Mouse (Mus musculus): ENCODE results near the gene Txlna.

Txlna gene

GRCm38 (mm10) chr4:129624281-129625028 is 16.4 kb downstream of the Txlna start:
- DNase-seq = peak; percentile 94

GRCm38 (mm10) chr4:129623681-129624091 is 17.2 kb downstream of the Txlna start, which contains the start of gene Ccdc28b:
Gene Ccdc28b (minus strand): TSS chr4:129623947.
- peak; percentile 71 for DNase-seq

- DNase-seq = no peak
Observed at GRCm38 (mm10) chr4:129622803-129623535, 17.9 kb downstream of the Txlna start.

GRCm38 (mm10) chr4:129622120-129622802 is 18.6 kb downstream of the Txlna start:
- DNase-seq = no peak

GRCm38 (mm10) chr4:129621283-129621841 is 19.5 kb downstream of the Txlna start:
- no peak for DNase-seq

- no peak for DNase-seq
Observed at GRCm38 (mm10) chr4:129620419-129621282, 20.2 kb downstream of the Txlna start.

- DNase-seq = peak; percentile 98
Observed at GRCm38 (mm10) chr4:129618786-129619691, 21.8 kb downstream of the Txlna start, which contains the start of gene Iqcc. Gene Iqcc (minus strand): TSS chr4:129619099.

GRCm38 (mm10) chr4:129618031-129618430 is 22.8 kb downstream of the Txlna start:
- DNase-seq = no peak

- DNase-seq = no peak
Observed at GRCm38 (mm10) chr4:129617121-129617641, 23.7 kb downstream of the Txlna start.

- DNase-seq = no peak
Observed at GRCm38 (mm10) chr4:129616631-129617030, 24.2 kb downstream of the Txlna start.

GRCm38 (mm10) chr4:129615801-129616290 is 25.0 kb downstream of the Txlna start:
- DNase-seq = no peak

- no peak for DNase-seq
Observed at GRCm38 (mm10) chr4:129614093-129614492, 26.8 kb downstream of the Txlna start, which contains the start of gene Dcdc2b. Gene Dcdc2b (minus strand): TSS chr4:129614257.

- DNase-seq = no peak
Observed at GRCm38 (mm10) chr4:129610472-129610871, 30.4 kb downstream of the Txlna start.

GRCm38 (mm10) chr4:129610026-129610425 is 30.8 kb downstream of the Txlna start:
- DNase-seq = no peak

- DNase-seq = no peak
Observed at GRCm38 (mm10) chr4:129609139-129609631, 31.7 kb downstream of the Txlna start.

- DNase-seq = peak; percentile 82
Observed at GRCm38 (mm10) chr4:129608426-129609025, 32.3 kb downstream of the Txlna start.

GRCm38 (mm10) chr4:129600233-129601158 is 40.4 kb downstream of the Txlna start, which contains the start of the genes Eif3i and Tmem234:
Gene Eif3i (minus strand): TSS chr4:129600648.
Gene Tmem234 (plus strand): TSS chr4:129600668.
- peak; percentile 86 for DNase-seq

GRCm38 (mm10) chr4:129588865-129589264 is 52.0 kb downstream of the Txlna start:
- no peak for DNase-seq

All from right cerebral cortex, adult 18-20 months (tissue).